Mouse (Mus musculus) midbrain, embryonic 10.5 days (tissue): ENCODE data around the gene Gla. TPM values are rescaled to one million over a fixed set of nuclear protein-coding genes. Genes with fewer than 3 reads are reported as not detected.
A peak's percentile ranks its signal among the peaks of the same experiment; 100 is the strongest.

Source experiments
- DNase-seq: peaks from one replicate; pipeline ENCODE4 v3.0.0-alpha.2; 2017; ENCODE audit warnings: low spot score
- H3K27ac ChIP-seq: fragments of 300-500 bp; sonication (generic); replicated peaks from 2 replicates; pipeline ENCODE4 v1.5.1; 2016; ENCODE audit warnings: mild to moderate bottlenecking
- H3K27me3 ChIP-seq: fragments of 300-500 bp; sonication (generic); 2 replicates; pipeline ENCODE4 v1.6.1; 2016; ENCODE audit warnings: low read depth, mild to moderate bottlenecking; ENCODE audit not compliant: poor library complexity, severe bottlenecking
- H3K36me3 ChIP-seq: fragments of 300-500 bp; sonication (generic); 2 replicates; pipeline ENCODE4 v1.6.1; 2016; ENCODE audit warnings: mild to moderate bottlenecking, moderate library complexity
- H3K4me1 ChIP-seq: fragments of 300-500 bp; sonication (generic); 2 replicates; pipeline ENCODE4 v1.6.1; 2016
- H3K4me3 ChIP-seq: fragments of 300-500 bp; sonication (generic); 2 replicates; pipeline ENCODE4 v1.5.1; 2016; ENCODE audit warnings: mild to moderate bottlenecking, moderate library complexity
- H3K9me3 ChIP-seq: fragments of 300-500 bp; sonication (generic); replicated peaks from 2 replicates; pipeline ENCODE4 v1.6.1; 2016; ENCODE audit warnings: mild to moderate bottlenecking
- WGBS: fragments of 180-500 bp; shearing (Covaris S2); methylation state at CpG from one replicate; pipeline ENCODE4 v1.1.7; 2016; 5-methylcytosine and 5-hydroxymethylcytosine counted together
- polyA plus RNA-seq: library from polyadenylated mRNA; unstranded; fragments of >200 nt; fragmentation: Nextera tagmentation; extraction: Ambion mirVana; gene quantifications from 2 replicates; pipeline ENCODE4 v1.2.1, GENCODE M21; 2016

The Gla gene
- polyA plus RNA-seq, result 7.9 and 9.2 TPM in 2 replicates

GRCm38 (mm10) chrX:134600659-134601379, at the start of gene Gla, which contains the start of gene Hnrnph2:
Gene Gla (minus strand): TSS chrX:134601125.
Gene Hnrnph2 (plus strand): TSS chrX:134601179.
- 21% methylated on average over 33 of the region's 33 CpGs for WGBS
- Histone ChIP-seq H3K9me3 (no peaks in the 10 kb centered on the region), H3K4me1 (peaks cover 19% of the 10 kb centered on the region), H3K36me3 (peaks cover 12% of the 10 kb centered on the region; the same call in 1 of the 2 replicates), H3K27me3 (peaks cover 6% of the 10 kb centered on the region), H3K4me3 (peak within 1 kb of the TSS; percentile 63), H3K27ac (peak within 1 kb of the TSS; percentile 92)
- DNase-seq, result peak; percentile 89

- no peak overlapping the region for H3K27ac ChIP-seq
- H3K4me3 ChIP-seq, result no peak overlapping the region
- no peaks in the 10 kb centered on the region for H3K4me1 ChIP-seq
- H3K36me3 ChIP-seq, result no peaks in the 10 kb centered on the region
- WGBS, result 19% methylated on average over 11 of the region's 11 CpGs
- peak; percentile 75 for DNase-seq
- H3K9me3 ChIP-seq, result no peaks in the 10 kb centered on the region
- H3K27me3 ChIP-seq, result peaks cover 6% of the 10 kb centered on the region
Observed at GRCm38 (mm10) chrX:134648031-134648692, 47.2 kb upstream of the Gla start.

- Histone ChIP-seq H3K9me3 (no peaks in the 10 kb centered on the region), H3K4me3 (no peak overlapping the region)
- WGBS, result 77% methylated on average over 8 of the region's 8 CpGs
Observed at GRCm38 (mm10) chrX:134647421-134647820, 46.5 kb upstream of the Gla start.

GRCm38 (mm10) chrX:134646338-134646737, 45.4 kb upstream of the Gla start:
- 91% methylated on average over 1 of the region's 1 CpGs for WGBS
- Histone ChIP-seq H3K36me3 (no peaks in the 10 kb centered on the region), H3K27me3 (peaks cover 8% of the 10 kb centered on the region; the same call in 1 of the 2 replicates), H3K4me3 (no peak overlapping the region), H3K27ac (no peak overlapping the region), H3K4me1 (no peaks in the 10 kb centered on the region), H3K9me3 (no peaks in the 10 kb centered on the region)
- no peak for DNase-seq

More at GRCm38 (mm10) chrX:134647421-134647820, 46.5 kb upstream of the Gla start:
- no peak for DNase-seq
- Histone ChIP-seq H3K36me3 (no peaks in the 10 kb centered on the region), H3K27me3 (peaks cover 8% of the 10 kb centered on the region), H3K27ac (no peak overlapping the region), H3K4me1 (no peaks in the 10 kb centered on the region)

- 78% methylated on average over 10 of the region's 10 CpGs for WGBS
- H3K27me3 ChIP-seq, result peaks cover 21% of the 10 kb centered on the region
- H3K9me3 ChIP-seq, result no peaks in the 10 kb centered on the region
- DNase-seq, result no peak
- no peak overlapping the region for H3K4me3 ChIP-seq
- H3K36me3 ChIP-seq, result no peaks in the 10 kb centered on the region
- no peak overlapping the region for H3K27ac ChIP-seq
- no peaks in the 10 kb centered on the region for H3K4me1 ChIP-seq
Observed at GRCm38 (mm10) chrX:134641000-134641760, 40.3 kb upstream of the Gla start.

- no peak for DNase-seq
- 77% methylated on average over 3 of the region's 3 CpGs for WGBS
Observed at GRCm38 (mm10) chrX:134635860-134636259, 34.9 kb upstream of the Gla start.

GRCm38 (mm10) chrX:134635111-134635510, 34.2 kb upstream of the Gla start:
- Histone ChIP-seq H3K9me3 (no peaks in the 10 kb centered on the region), H3K27me3 (peaks cover 39% of the 10 kb centered on the region), H3K4me1 (no peaks in the 10 kb centered on the region), H3K36me3 (no peaks in the 10 kb centered on the region), H3K4me3 (no peak overlapping the region), H3K27ac (no peak overlapping the region)
- 58% methylated on average over 3 of the region's 3 CpGs for WGBS
- DNase-seq, result no peak

More at GRCm38 (mm10) chrX:134635860-134636259, 34.9 kb upstream of the Gla start:
- no peak overlapping the region for H3K27ac ChIP-seq
- no peaks in the 10 kb centered on the region for H3K4me1 ChIP-seq
- no peaks in the 10 kb centered on the region for H3K9me3 ChIP-seq
- no peak overlapping the region for H3K4me3 ChIP-seq
- H3K27me3 ChIP-seq, result peaks cover 44% of the 10 kb centered on the region
- H3K36me3 ChIP-seq, result no peaks in the 10 kb centered on the region

- no peak for DNase-seq
- 84% methylated on average over 5 of the region's 5 CpGs for WGBS
- Histone ChIP-seq H3K36me3 (no peaks in the 10 kb centered on the region), H3K4me3 (no peak overlapping the region), H3K9me3 (no peaks in the 10 kb centered on the region), H3K4me1 (no peaks in the 10 kb centered on the region), H3K27ac (no peak overlapping the region), H3K27me3 (peaks cover 39% of the 10 kb centered on the region)
Observed at GRCm38 (mm10) chrX:134632710-134633109, 31.8 kb upstream of the Gla start.

- 93% methylated on average over 2 of the region's 2 CpGs for WGBS
Observed at GRCm38 (mm10) chrX:134628200-134628599, 27.3 kb upstream of the Gla start.

GRCm38 (mm10) chrX:134623350-134623749, 22.4 kb upstream of the Gla start:
- DNase-seq, result no peak
- Histone ChIP-seq H3K27ac (no peak overlapping the region), H3K4me3 (no peak overlapping the region), H3K4me1 (peaks cover 16% of the 10 kb centered on the region), H3K9me3 (no peaks in the 10 kb centered on the region), H3K36me3 (no peaks in the 10 kb centered on the region), H3K27me3 (peaks cover 72% of the 10 kb centered on the region)
- 93% methylated on average over 4 of the region's 4 CpGs for WGBS

More at GRCm38 (mm10) chrX:134628200-134628599, 27.3 kb upstream of the Gla start:
- DNase-seq, result no peak
- Histone ChIP-seq H3K4me1 (no peaks in the 10 kb centered on the region), H3K9me3 (no peaks in the 10 kb centered on the region), H3K36me3 (no peaks in the 10 kb centered on the region), H3K27ac (no peak overlapping the region), H3K4me3 (no peak overlapping the region), H3K27me3 (peaks cover 52% of the 10 kb centered on the region)

GRCm38 (mm10) chrX:134621685-134622084, 20.8 kb upstream of the Gla start:
- peaks cover 16% of the 10 kb centered on the region for H3K4me1 ChIP-seq
- WGBS, result 84% methylated on average over 3 of the region's 3 CpGs
- no peak overlapping the region for H3K27ac ChIP-seq
- no peak overlapping the region for H3K4me3 ChIP-seq
- peaks cover 78% of the 10 kb centered on the region for H3K27me3 ChIP-seq
- no peaks in the 10 kb centered on the region for H3K9me3 ChIP-seq
- no peak for DNase-seq
- no peaks in the 10 kb centered on the region for H3K36me3 ChIP-seq

- Histone ChIP-seq H3K4me1 (peaks cover 16% of the 10 kb centered on the region), H3K27me3 (peaks cover 78% of the 10 kb centered on the region), H3K9me3 (no peaks in the 10 kb centered on the region), H3K36me3 (no peaks in the 10 kb centered on the region), H3K4me3 (no peak overlapping the region; the same call in 1 of the 2 replicates), H3K27ac (peak overlapping the region; percentile 76)
- DNase-seq, result no peak
- 42% methylated on average over 8 of the region's 8 CpGs for WGBS
Observed at GRCm38 (mm10) chrX:134620254-134620865, 19.4 kb upstream of the Gla start.
